Mouse (Mus musculus) liver, embryonic 14.5 days (tissue): ENCODE measurements around the gene Mettl21e.

Experiments used
- CTCF ChIP-seq: IDR thresholded peaks from 2 replicates; pipeline ENCODE4 v1.5.1; 2016; ENCODE audit warnings: antibody characterized with exemption, low read depth, control low read depth
- EP300 ChIP-seq: IDR thresholded peaks from 2 replicates; pipeline ENCODE4 v1.6.1; 2016; ENCODE audit warnings: antibody characterized with exemption, low read depth

DNA sequence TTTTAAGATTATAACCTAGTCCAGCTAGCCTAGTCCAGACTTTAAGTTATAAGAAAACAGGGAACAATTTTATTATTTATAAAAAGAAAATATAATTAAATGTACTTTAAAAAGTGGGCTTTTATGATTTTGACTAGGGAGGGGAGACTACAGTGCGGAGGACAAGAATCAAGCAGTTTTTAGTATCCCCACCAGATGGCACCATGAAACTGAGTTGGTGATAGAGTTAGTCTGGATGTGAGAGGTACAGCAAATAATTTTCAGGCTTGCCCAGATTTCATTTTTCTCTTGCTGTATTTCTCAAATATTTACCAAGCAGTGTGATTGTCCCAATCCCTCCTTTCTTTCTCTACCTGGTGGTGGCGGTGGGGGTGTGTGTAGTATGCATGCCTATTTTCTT, 10.3 kb upstream of the Mettl21e start:
- 0 out of 2 replicates have a peak, but pooled peaks have one; percentile 17 for TF ChIP-seq CTCF
- TF ChIP-seq EP300 = no peak
